Comparison of ENCODE assay signal across 26 mouse cellular contexts in genomic region chr10:59721555-59721954, GRCm38 (mm10). TPM values are rescaled to one million over a fixed set of nuclear protein-coding genes. Genes with fewer than 3 reads are reported as not detected.
DNase-seq lines count a peak whose midpoint lies in the region; ATAC-seq and TF ChIP-seq lines count a peak whose summit lies in the region.
"Had no signal": no experiment of that assay in that cellular context is flagged by ENCODE, and none has a peak within 500 bp of the region (broad histone marks: within the 10 kb centered on the region; RNA-seq: fewer than 3 reads in every experiment).

No protein-coding gene starts in this region.

- peak overlapping the region; percentile 23; the same call in 1 of the 2 replicates for H3K9ac ChIP-seq in kidney, embryonic 16.5 days (replicated peaks; ENCODE audit: low read length)
- no peak overlapping the region for H3K9ac ChIP-seq in limb, embryonic 14.5 days (ENCODE audit: low read depth, low read length, severe bottlenecking)
- H3K9ac ChIP-seq: embryonic facial prominence, embryonic 13.5 days; forebrain, embryonic 12.5 days; forebrain, embryonic 15.5 days; heart, embryonic 13.5 days; intestine, embryonic 15.5 days had no signal

- no peaks in the 10 kb centered on the region for H3K27me3 ChIP-seq in kidney, embryonic 16.5 days (ENCODE audit: insufficient read depth, low read length)
- no peaks in the 10 kb centered on the region for H3K27me3 ChIP-seq in limb, embryonic 14.5 days (ENCODE audit: control insufficient read depth, insufficient read depth, low read length)
- H3K27me3 ChIP-seq: embryonic facial prominence, embryonic 13.5 days; forebrain, embryonic 12.5 days; forebrain, embryonic 15.5 days; heart, embryonic 13.5 days; intestine, embryonic 15.5 days had no signal

- WGBS in kidney, embryonic 16.5 days = 44% methylated on average over 4 of the region's 4 CpGs
- 66% methylated on average over 4 of the region's 4 CpGs for WGBS in limb, embryonic 14.5 days

- DNase-seq in gastrocnemius, adult 18-20 months (ENCODE audit: low spot score) = peak; percentile 7
- DNase-seq in gastrocnemius, postnatal 10 days = no peak
- no peak for DNase-seq in kidney, postnatal 10 days
- DNase-seq in limb, embryonic 14.5 days (ENCODE audit: low spot score) = no peak
- DNase-seq in skeletal muscle tissue, adult 2 months (ENCODE audit: low read depth, low spot score) = peak; percentile 34
- DNase-seq: adrenal gland, adult 2 months; adrenal gland, postnatal 14 days; B cell, adult 2 months; cerebellum, adult 11 months; cerebellum, adult 8-10 months; cerebellum, postnatal 10 days; cerebellum, postnatal 36 days; embryo, embryonic 11 days; heart, postnatal 14 days; heart, postnatal 4 days had no signal

- H3K4me1 ChIP-seq in kidney, embryonic 16.5 days (ENCODE audit: insufficient read depth, low read length) = peaks cover 37% of the 10 kb centered on the region
- peaks cover 23% of the 10 kb centered on the region for H3K4me1 ChIP-seq in limb, embryonic 14.5 days (ENCODE audit: control insufficient read depth, insufficient read depth, low read length)

- no peak for TF ChIP-seq POLR2A in limb, embryonic 14.5 days (IDR thresholded peaks at IDR 0.05; ENCODE audit: borderline replicate concordance, extremely low read depth, insufficient read depth, insufficient read length)

- no peak overlapping the region for H3K4me2 ChIP-seq in kidney, embryonic 16.5 days (replicated peaks; ENCODE audit: low read depth, low read length)
- H3K4me2 ChIP-seq in limb, embryonic 14.5 days (replicated peaks; ENCODE audit: low read depth, low read length, severe bottlenecking) = no peak overlapping the region
- H3K4me2 ChIP-seq: embryonic facial prominence, embryonic 13.5 days; forebrain, embryonic 12.5 days; forebrain, embryonic 15.5 days; heart, embryonic 13.5 days; intestine, embryonic 15.5 days had no signal

- no peaks in the 10 kb centered on the region for H3K9me3 ChIP-seq in kidney, embryonic 16.5 days (ENCODE audit: low read length)
- no peaks in the 10 kb centered on the region for H3K9me3 ChIP-seq in limb, embryonic 14.5 days (ENCODE audit: control insufficient read depth, low read length)
- H3K9me3 ChIP-seq: embryonic facial prominence, embryonic 10.5 days; embryonic facial prominence, embryonic 13.5 days; forebrain, embryonic 12.5 days; forebrain, embryonic 15.5 days; heart, embryonic 10.5 days; heart, embryonic 13.5 days; intestine, embryonic 15.5 days had no signal

- H3K36me3 ChIP-seq in kidney, embryonic 16.5 days (ENCODE audit: insufficient read depth, low read length) = no peaks in the 10 kb centered on the region
- no peaks in the 10 kb centered on the region for H3K36me3 ChIP-seq in limb, embryonic 14.5 days (ENCODE audit: control insufficient read depth, insufficient read depth, low read length)
- H3K36me3 ChIP-seq: embryonic facial prominence, embryonic 10.5 days; embryonic facial prominence, embryonic 13.5 days; forebrain, embryonic 12.5 days; forebrain, embryonic 15.5 days; heart, embryonic 10.5 days; intestine, embryonic 15.5 days had no signal

- no peak overlapping the region for H3K4me3 ChIP-seq in kidney, embryonic 16.5 days (ENCODE audit: low read length)
- no peak overlapping the region for H3K4me3 ChIP-seq in limb, embryonic 14.5 days (replicated peaks; ENCODE audit: low read length)
- H3K4me3 ChIP-seq: embryonic facial prominence, embryonic 10.5 days; embryonic facial prominence, embryonic 13.5 days; erythroblast, embryonic 14.5 days; forebrain, embryonic 12.5 days; forebrain, embryonic 15.5 days; heart, embryonic 10.5 days; heart, embryonic 13.5 days; intestine, embryonic 15.5 days had no signal

- no peak overlapping the region for H3K27ac ChIP-seq in kidney, embryonic 16.5 days (ENCODE audit: low read length)
- 0 out of 2 replicates have a peak overlapping the region, but pooled peaks have one; percentile 22 for H3K27ac ChIP-seq in limb, embryonic 14.5 days (replicated peaks; ENCODE audit: low read depth, low read length)
- H3K27ac ChIP-seq: embryonic facial prominence, embryonic 10.5 days; embryonic facial prominence, embryonic 13.5 days; forebrain, embryonic 12.5 days; forebrain, embryonic 15.5 days; heart, embryonic 10.5 days; heart, embryonic 13.5 days; intestine, embryonic 15.5 days had no signal

- ATAC-seq in kidney, embryonic 16.5 days (ENCODE audit: low FRiP score, low TSS enrichment) = no peak
- ATAC-seq in limb, embryonic 14.5 days (ENCODE audit: low FRiP score, low read depth) = peak; percentile 63
- no peak for ATAC-seq in CD4-positive, CD25-positive, alpha-beta regulatory T cell, adult 4 months
- ATAC-seq: forebrain, embryonic 15.5 days; hindbrain, embryonic 16.5 days; intestine, embryonic 15.5 days had no signal

RNA-seq across cellular contexts. Expression of gene Micu1, which starts 19.3 kb away (rescaled TPM):
- 10 to 100 TPM; 55.9 to 61.3 TPM for total RNA-seq in gastrocnemius, adult 18-20 months (2021)
- 10 to 100 TPM; 80.3 to 94.7 TPM for total RNA-seq in gastrocnemius, postnatal 10 days (2021)
- polyA plus RNA-seq in kidney, embryonic 16.5 days (2015; fragmentation: Nextera tagmentation; extraction: Ambion mirVana) = 86.2 and 93.0 TPM in 2 replicates
- 93.7 and 95.3 TPM in 2 replicates for polyA plus RNA-seq in limb, embryonic 14.5 days (2012; rRNA removed)
- polyA plus RNA-seq in limb, embryonic 14.5 days (2014; fragmentation: Nextera tagmentation; extraction: Ambion mirVana) = 81.9 and 86.7 TPM in 2 replicates
- polyA plus RNA-seq in CD4-positive, CD25-positive, alpha-beta regulatory T cell, adult 4 months (2017; shearing (Covaris generic)) = 10 to 100 TPM; 47.1 to 78.3 TPM

Comparison
In these comparisons a context has a peak if more than half of its experiments do, and no peak if none do; other contexts are left out.
1. DNase-seq: peak in gastrocnemius, adult 18-20 months (single experiment) and skeletal muscle tissue, adult 2 months (single experiment); none in gastrocnemius, postnatal 10 days (single experiment), kidney, postnatal 10 days (single experiment) and limb, embryonic 14.5 days (single experiment).